Mouse (Mus musculus): ENCODE data around the gene Prkar2a.

Gene Prkar2a

GRCm38 (mm10) chr9:108795762-108796161 lies 106.6 kb downstream of the Prkar2a start:
- DNase-seq (ENCODE audit: low spot score): no peak

GRCm38 (mm10) chr9:108796351-108796981 lies 107.4 kb downstream of the Prkar2a start:
- DNase-seq (ENCODE audit: low spot score): no peak

- no peak for DNase-seq (ENCODE audit: low spot score)
These were observed 108.4 kb downstream of the Prkar2a start for GRCm38 (mm10) chr9:108797477-108797876.

- DNase-seq (ENCODE audit: low spot score): no peak
These were observed 109.5 kb downstream of the Prkar2a start for GRCm38 (mm10) chr9:108798508-108799075.

GRCm38 (mm10) chr9:108799564-108799963 lies 110.5 kb downstream of the Prkar2a start:
- no peak for DNase-seq (ENCODE audit: low spot score)

Data from ovary, postnatal 14 days (tissue).